Mouse (Mus musculus) MEL (cell line): ENCODE measurements around the gene Nexn. TPM values are rescaled to one million over a fixed set of nuclear protein-coding genes. Genes with fewer than 3 reads are reported as not detected.

ENCODE experiments used
- DNase-seq: peaks from one replicate; pipeline ENCODE4 v3.0.0; 2011; ENCODE audit warnings: low read depth, low spot score
- H3K27ac ChIP-seq: 2 replicates; pipeline ENCODE4 v1.5.1; 2012; ENCODE audit warnings: low read depth, mild to moderate bottlenecking, control low read depth, low read length, moderate library complexity; ENCODE audit not compliant: control insufficient read depth
- H3K27me3 ChIP-seq, 2 experiments: fragments of 150-350 bp in 1 of 2; sonication (generic) in 1 of 2; 2 replicates each; pipeline ENCODE4 v1.6.1; 2012; ENCODE audit warnings: low read length in 2 of 2, mild to moderate bottlenecking in 2 of 2, improper control_type of control experiment in 1 of 2, moderate library complexity in 1 of 2; ENCODE audit not compliant: insufficient read depth in 2 of 2, control insufficient read depth in 1 of 2
- H3K36me3 ChIP-seq, 2 experiments: 2 replicates each; pipeline ENCODE4 v1.6.1; 2012 to 2014; ENCODE audit warnings: low read length in 2 of 2, improper control_type of control experiment in 1 of 2, inconsistent platforms in 1 of 2, mild to moderate bottlenecking in 1 of 2; ENCODE audit not compliant: insufficient read depth in 2 of 2, control insufficient read depth in 1 of 2
- H3K4me1 ChIP-seq, 2 experiments: fragments of 150-350 bp in 1 of 2; sonication (generic) in 1 of 2; 2 replicates each; pipeline ENCODE4 v1.6.1; 2012; ENCODE audit warnings: low read length in 2 of 2, improper control_type of control experiment in 1 of 2, mild to moderate bottlenecking in 1 of 2; ENCODE audit not compliant: insufficient read depth in 2 of 2, control insufficient read depth in 1 of 2
- H3K4me3 ChIP-seq, 2 experiments: fragments of 150-350 bp in 1 of 2; sonication (generic) in 1 of 2; 2 replicates each; pipeline ENCODE4 v1.5.1; 2012; ENCODE audit warnings: low read depth in 2 of 2, low read length in 2 of 2, mild to moderate bottlenecking in 2 of 2, moderate library complexity in 2 of 2, control low read depth in 1 of 2, improper control_type of control experiment in 1 of 2; ENCODE audit not compliant: control insufficient read depth in 1 of 2, insufficient read depth in 1 of 2
- H3K79me2 ChIP-seq: 2 replicates; pipeline ENCODE4 v1.6.1; 2012; ENCODE audit warnings: mild to moderate bottlenecking, low read length, moderate library complexity; ENCODE audit not compliant: control insufficient read depth, poor library complexity, insufficient read depth
- H3K9ac ChIP-seq: 2 replicates; pipeline ENCODE4 v1.6.1; 2012; ENCODE audit warnings: low read depth, mild to moderate bottlenecking, control low read depth, low read length, moderate library complexity; ENCODE audit not compliant: control insufficient read depth, poor library complexity, severe bottlenecking
- H3K9me3 ChIP-seq: fragments of 150-350 bp; sonication (generic); replicated peaks from 2 replicates; pipeline ENCODE4 v1.6.1; 2012; ENCODE audit warnings: mild to moderate bottlenecking, low read length, improper control_type of control experiment, moderate library complexity; ENCODE audit not compliant: insufficient read depth
- BHLHE40 ChIP-seq: IDR thresholded peaks from 2 replicates; pipeline ENCODE4 v1.6.1; 2012; ENCODE audit warnings: low read depth, mild to moderate bottlenecking, inconsistent platforms, low read length, improper control_type of control experiment, borderline replicate concordance
- CHD1 ChIP-seq: IDR thresholded peaks from 2 replicates; pipeline ENCODE4 v1.6.1; 2012; ENCODE audit warnings: low read depth, mild to moderate bottlenecking, inconsistent platforms, low read length, improper control_type of control experiment
- CHD2 ChIP-seq: IDR thresholded peaks from 2 replicates; pipeline ENCODE4 v1.6.1; 2011; ENCODE audit warnings: low read length, improper control_type of control experiment
- CTCF ChIP-seq, 3 experiments: IDR thresholded peaks in 2 of 3; conservative IDR thresholded peaks in 1 of 3; 2 replicates each; pipeline ENCODE4 v1.5.1; 2011 to 2012; ENCODE audit warnings: low read length in 3 of 3, low read depth in 2 of 3, mild to moderate bottlenecking in 2 of 3, improper control_type of control experiment in 1 of 3, inconsistent platforms in 1 of 3, mixed read lengths in 1 of 3, moderate library complexity in 1 of 3; ENCODE audit not compliant: control insufficient read depth in 1 of 3, insufficient read depth in 1 of 3, poor library complexity in 1 of 3, severe bottlenecking in 1 of 3
- E2F4 ChIP-seq: IDR thresholded peaks from 2 replicates; pipeline ENCODE4 v1.6.1; 2011; ENCODE audit warnings: low read depth, low read length, improper control_type of control experiment, borderline replicate concordance
- ELF1 ChIP-seq: IDR thresholded peaks from 2 replicates; pipeline ENCODE4 v1.6.1; 2014; ENCODE audit warnings: low read depth, mild to moderate bottlenecking, inconsistent platforms, low read length, improper control_type of control experiment, moderate library complexity
- EP300 ChIP-seq, 2 experiments: IDR thresholded peaks; 2 replicates each; pipeline ENCODE4 v1.6.1; 2011; ENCODE audit warnings: improper control_type of control experiment in 2 of 2, low read length in 2 of 2, low read depth in 1 of 2, mild to moderate bottlenecking in 1 of 2
- ETS1 ChIP-seq: IDR thresholded peaks from 2 replicates; pipeline ENCODE4 v1.6.1; 2012; ENCODE audit warnings: low read depth, mild to moderate bottlenecking, inconsistent platforms, low read length, improper control_type of control experiment, moderate library complexity
- GABPA ChIP-seq: IDR thresholded peaks from 2 replicates; pipeline ENCODE4 v1.6.1; 2012; ENCODE audit warnings: low read depth, mild to moderate bottlenecking, inconsistent platforms, low read length, improper control_type of control experiment, moderate library complexity
- GATA1 ChIP-seq: IDR thresholded peaks from 2 replicates; pipeline ENCODE4 v1.6.1; 2011; ENCODE audit warnings: low read depth, low read length, improper control_type of control experiment
- HCFC1 ChIP-seq: IDR thresholded peaks from 2 replicates; pipeline ENCODE4 v1.6.1; 2012; ENCODE audit warnings: low read depth, mild to moderate bottlenecking, inconsistent platforms, low read length, improper control_type of control experiment, moderate library complexity
- JUND ChIP-seq: IDR thresholded peaks from 2 replicates; pipeline ENCODE4 v1.6.1; 2011; ENCODE audit warnings: low read depth, mild to moderate bottlenecking, improper control_type of control experiment, low read length
- KAT2A ChIP-seq: conservative IDR thresholded peaks from 2 replicates; pipeline ENCODE4 v1.6.1; 2012; ENCODE audit warnings: low read depth, low read length, improper control_type of control experiment, inconsistent platforms
- MAFK ChIP-seq: IDR thresholded peaks from 2 replicates; pipeline ENCODE4 v1.6.1; 2011; ENCODE audit warnings: low read depth, mild to moderate bottlenecking, low read length, improper control_type of control experiment, borderline replicate concordance
- MAX ChIP-seq: IDR thresholded peaks from 2 replicates; pipeline ENCODE4 v1.6.1; 2011; ENCODE audit warnings: low read length, improper control_type of control experiment
- MAZ ChIP-seq: IDR thresholded peaks from 2 replicates; pipeline ENCODE4 v1.6.1; 2012; ENCODE audit warnings: low read depth, mild to moderate bottlenecking, inconsistent platforms, low read length, improper control_type of control experiment
- MEF2A ChIP-seq: IDR thresholded peaks from 2 replicates; pipeline ENCODE4 v1.6.1; 2014; ENCODE audit warnings: low read depth, mild to moderate bottlenecking, inconsistent platforms, low read length, improper control_type of control experiment; ENCODE audit not compliant: poor library complexity, insufficient replicate concordance, severe bottlenecking; ENCODE audit errors: extremely low read depth
- MXI1 ChIP-seq: IDR thresholded peaks from 2 replicates; pipeline ENCODE4 v1.6.1; 2011; ENCODE audit warnings: mild to moderate bottlenecking, low read depth, low read length, improper control_type of control experiment
- MYC ChIP-seq: IDR thresholded peaks from 2 replicates; pipeline ENCODE4 v1.6.1; 2011; ENCODE audit warnings: low read depth, mild to moderate bottlenecking, low read length, improper control_type of control experiment, moderate library complexity
- NELFE ChIP-seq: IDR thresholded peaks from 2 replicates; pipeline ENCODE4 v1.6.1; 2011; ENCODE audit warnings: low read depth, low read length, improper control_type of control experiment
- NRF1 ChIP-seq: IDR thresholded peaks from 2 replicates; pipeline ENCODE4 v1.6.1; 2014; ENCODE audit warnings: low read depth, mild to moderate bottlenecking, inconsistent platforms, low read length, improper control_type of control experiment, moderate library complexity; ENCODE audit not compliant: poor library complexity, insufficient read depth, severe bottlenecking
- POLR2A ChIP-seq, 2 experiments: IDR thresholded peaks; 2 replicates each; pipeline ENCODE4 v1.6.1; 2011 to 2012; ENCODE audit warnings: low read length in 2 of 2, mild to moderate bottlenecking in 2 of 2, control low read depth in 1 of 2, improper control_type of control experiment in 1 of 2, low read depth in 1 of 2, moderate library complexity in 1 of 2; ENCODE audit not compliant: control insufficient read depth in 1 of 2, insufficient read depth in 1 of 2, poor library complexity in 1 of 2
- POLR2AphosphoS2 ChIP-seq: IDR thresholded peaks from 2 replicates; pipeline ENCODE4 v1.6.1; 2011; ENCODE audit warnings: low read length, improper control_type of control experiment
- POLR2AphosphoS5 ChIP-seq: IDR thresholded peaks from 2 replicates; pipeline ENCODE4 v1.6.1; 2012; ENCODE audit warnings: low read depth, borderline replicate concordance, mild to moderate bottlenecking, inconsistent platforms, low read length, moderate library complexity, mixed read lengths
- RAD21 ChIP-seq: IDR thresholded peaks from 2 replicates; pipeline ENCODE4 v1.6.1; 2011; ENCODE audit warnings: mild to moderate bottlenecking, low read depth, low read length, improper control_type of control experiment
- RCOR1 ChIP-seq: IDR thresholded peaks from 2 replicates; pipeline ENCODE4 v1.6.1; 2012; ENCODE audit warnings: low read depth, mild to moderate bottlenecking, inconsistent platforms, low read length, improper control_type of control experiment
- SIN3A ChIP-seq: IDR thresholded peaks from 2 replicates; pipeline ENCODE4 v1.6.1; 2012; ENCODE audit warnings: low read length, improper control_type of control experiment, inconsistent platforms
- SMC3 ChIP-seq: IDR thresholded peaks from 2 replicates; pipeline ENCODE4 v1.6.1; 2011; ENCODE audit warnings: low read depth, low read length, improper control_type of control experiment
- TAL1 ChIP-seq: IDR thresholded peaks from 2 replicates; pipeline ENCODE4 v1.6.1; 2012; ENCODE audit warnings: mild to moderate bottlenecking, inconsistent platforms, low read length, moderate library complexity, mixed read lengths
- TBP ChIP-seq: IDR thresholded peaks from 2 replicates; pipeline ENCODE4 v1.8.0; 2011; ENCODE audit warnings: low read depth, low read length, improper control_type of control experiment
- TCF12 ChIP-seq: IDR thresholded peaks from 2 replicates; pipeline ENCODE4 v1.6.1; 2014; ENCODE audit warnings: low read depth, mild to moderate bottlenecking, inconsistent platforms, low read length, improper control_type of control experiment, moderate library complexity
- UBTF ChIP-seq: IDR thresholded peaks from 2 replicates; pipeline ENCODE4 v1.6.1; 2012; ENCODE audit warnings: low read depth, mild to moderate bottlenecking, inconsistent platforms, low read length, improper control_type of control experiment, moderate library complexity, borderline replicate concordance; ENCODE audit not compliant: insufficient read depth
- USF1 ChIP-seq: IDR thresholded peaks from 2 replicates; pipeline ENCODE4 v1.6.1; 2014; ENCODE audit warnings: low read depth, mild to moderate bottlenecking, inconsistent platforms, low read length, improper control_type of control experiment, moderate library complexity
- USF2 ChIP-seq, 2 experiments: IDR thresholded peaks; 2 replicates each; pipeline ENCODE4 v1.6.1; 2011 to 2012; ENCODE audit warnings: improper control_type of control experiment in 2 of 2, low read length in 2 of 2, borderline replicate concordance in 1 of 2, inconsistent platforms in 1 of 2, low read depth in 1 of 2, mild to moderate bottlenecking in 1 of 2; ENCODE audit not compliant: insufficient read depth in 1 of 2
- ZC3H11A ChIP-seq: IDR thresholded peaks from 2 replicates; pipeline ENCODE4 v1.6.1; 2012; ENCODE audit warnings: low read depth, mild to moderate bottlenecking, inconsistent platforms, low read length, improper control_type of control experiment
- ZKSCAN1 ChIP-seq: IDR thresholded peaks from 2 replicates; pipeline ENCODE4 v1.6.1; 2012; ENCODE audit warnings: low read depth, mild to moderate bottlenecking, inconsistent platforms, low read length, improper control_type of control experiment, moderate library complexity
- ZMIZ1 ChIP-seq: IDR thresholded peaks from 2 replicates; pipeline ENCODE4 v1.6.1; 2012; ENCODE audit warnings: low read depth, mild to moderate bottlenecking, inconsistent platforms, low read length, improper control_type of control experiment, moderate library complexity
- polyA plus RNA-seq, 2 experiments: library from polyadenylated mRNA; stranded (reverse) in 1 of 2; unstranded in 1 of 2; fragments of >175 nt in 1 of 2; fragments of >200 nt in 1 of 2; gene quantifications; 2 replicates each; pipeline versions ENCODE4 v1.2.1 to v1.2.4; 2012; ENCODE audit warnings: low replicate concordance in 2 of 2, low read depth in 1 of 2; ENCODE audit not compliant: insufficient read length in 2 of 2, insufficient read depth in 1 of 2, missing spikeins in 1 of 2
- total RNA-seq: library from RNA; depleted of rRNA; stranded (reverse); fragments of 300-350 nt; gene quantifications from 2 replicates; pipeline ENCODE4 v1.2.3, GENCODE M21; 2012

Nexn gene
- total and polyA plus RNA-seq, 3 experiments, result 0.19 to 0.96 TPM; not detected in 1

DNA sequence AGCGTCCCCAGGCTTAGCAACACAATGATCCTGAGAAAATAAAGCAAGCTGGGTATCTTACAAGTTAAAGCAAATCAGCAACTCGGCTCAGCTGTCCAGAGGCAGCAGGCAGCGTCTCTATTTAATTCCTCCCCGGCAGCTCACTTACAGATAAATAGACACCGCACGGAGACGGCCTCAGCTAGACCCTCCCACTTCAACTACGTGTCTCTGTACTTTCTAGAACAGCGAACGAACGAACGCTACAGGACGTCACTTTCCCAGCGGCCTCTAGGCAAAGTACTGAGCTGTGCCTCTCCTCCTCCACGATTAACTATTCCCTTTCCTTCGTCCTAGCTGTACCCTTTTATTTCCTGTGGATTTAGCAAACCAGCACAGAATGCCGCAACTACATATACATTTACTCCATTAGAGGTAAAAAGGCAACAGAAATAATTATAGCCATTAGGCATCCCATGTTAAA, 72.5 kb downstream of the Nexn start:
- Histone ChIP-seq H3K27ac (peak overlapping the region; percentile 92), H3K79me2 (peaks cover 34% of the 10 kb centered on the region), H3K36me3 (peaks cover 0 to 30% of the 10 kb centered on the region in 2 experiments; a peak in 2 of 4 replicates), H3K4me1 (peaks cover 4 to 12% of the 10 kb centered on the region in 2 experiments; a peak in 3 of 4 replicates), H3K4me3 (peak overlapping the region; percentile 79 to 95), H3K27me3 (no peaks in the 10 kb centered on the region), H3K9ac (peak overlapping the region; percentile 95), H3K9me3 (no peaks in the 10 kb centered on the region)
- peak; percentile 98 for DNase-seq
- TF ChIP-seq NRF1, result no peak
- no peak for TF ChIP-seq ZKSCAN1
- no peak for TF ChIP-seq BHLHE40
- TF ChIP-seq ZMIZ1, result peak; percentile 98
- TF ChIP-seq TBP, result peak; percentile 98
- TF ChIP-seq USF2 (IDR thresholded peaks at IDR 0.05; ENCODE audit: borderline replicate concordance in 1 of 2, insufficient read depth in 1 of 2, low read depth in 1 of 2, low read length in 2 of 2), result no peak
- peak; percentile 35; the same call in 1 of the 2 replicates for TF ChIP-seq MAX
- TF ChIP-seq POLR2AphosphoS2, result peak; percentile 96
- TF ChIP-seq POLR2A (IDR thresholded peaks at IDR 0.05; ENCODE audit: control insufficient read depth in 1 of 2, insufficient read depth in 1 of 2, low read depth in 1 of 2, low read length in 2 of 2, poor library complexity in 1 of 2), result peak; percentile 82 to 99
- TF ChIP-seq ZC3H11A, result no peak
- TF ChIP-seq HCFC1, result peak; percentile 80
- TF ChIP-seq ELF1, result no peak
- TF ChIP-seq POLR2AphosphoS5, result peak; percentile 94; the same call in 1 of the 2 replicates
- 0 out of 2 replicates have a peak, but pooled peaks have one; percentile 24 for TF ChIP-seq MYC
- TF ChIP-seq MEF2A, result no peak
- TF ChIP-seq EP300 (IDR thresholded peaks at IDR 0.05; ENCODE audit: low read depth in 1 of 2, low read length in 2 of 2), result no peak; a peak in 1 of 4 replicates
- TF ChIP-seq ETS1, result peak; percentile 83
- no peak for TF ChIP-seq CTCF (IDR thresholded peaks at IDR 0.05 in 2 of 3, conservative IDR thresholded peaks at IDR 0.05 in 1 of 3; ENCODE audit: control insufficient read depth in 1 of 3, insufficient read depth in 1 of 3, low read depth in 2 of 3, low read length in 3 of 3, poor library complexity in 1 of 3, severe bottlenecking in 1 of 3)
- TF ChIP-seq MAZ, result no peak
- TF ChIP-seq MAFK, result no peak
- TF ChIP-seq MXI1, result peak; percentile 78
- TF ChIP-seq UBTF, result no peak
- 0 out of 2 replicates have a peak, but pooled peaks have one; percentile 4 for TF ChIP-seq USF1
- TF ChIP-seq SMC3, result no peak
- no peak for TF ChIP-seq RAD21
- TF ChIP-seq NELFE, result peak; percentile 92
- peak; percentile 56 for TF ChIP-seq GATA1
- no peak for TF ChIP-seq E2F4
- TF ChIP-seq TCF12, result peak; percentile 76
- TF ChIP-seq KAT2A, result no peak
- no peak for TF ChIP-seq GABPA
- TF ChIP-seq TAL1, result no peak
- TF ChIP-seq CHD1, result 0 out of 2 replicates have a peak, but pooled peaks have one; percentile 75
- no peak for TF ChIP-seq RCOR1
- TF ChIP-seq JUND, result no peak
- TF ChIP-seq CHD2, result no peak
- peak; percentile 92 for TF ChIP-seq SIN3A
